Mouse (Mus musculus) kidney, postnatal 4 days (tissue): Measurements from ENCODE around the gene Mfsd14a.

Source experiments
- DNase-seq, 2 experiments: peaks; one replicate each; pipeline ENCODE4 v3.0.0; 2021; ENCODE audit warnings: mixed read lengths in 2 of 2

Gene Mfsd14a

GRCm38 (mm10) chr3:116594728-116595602 is 67.5 kb downstream of the Mfsd14a start, which contains the start of gene Sass6:
TSS of gene Sass6 (plus strand) at chr3:116594982.
- DNase-seq, result peak; percentile 100

GRCm38 (mm10) chr3:116594076-116594727 is 68.3 kb downstream of the Mfsd14a start:
- no peak for DNase-seq

DNA sequence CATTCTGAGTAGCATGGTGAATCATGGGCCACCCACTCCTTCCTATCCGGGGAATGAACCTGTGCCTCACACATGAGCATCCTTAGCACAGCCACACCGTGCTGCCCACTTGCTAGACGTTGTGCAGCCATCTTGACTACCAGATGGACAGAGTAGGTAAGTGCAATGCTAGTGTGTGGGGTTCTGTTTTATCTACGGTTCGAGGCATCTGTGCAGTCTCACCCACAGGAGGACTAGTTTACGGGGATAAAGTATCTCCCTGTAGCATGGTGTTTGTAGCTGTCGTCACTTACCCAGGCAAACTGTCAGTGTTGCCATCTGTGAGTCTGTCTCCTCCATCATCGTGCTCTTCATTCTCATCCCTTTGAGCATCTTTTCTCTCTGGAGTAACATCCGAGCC is 80.3 kb downstream of the Mfsd14a start:
- no peak for DNase-seq
